Mouse (Mus musculus): Measurements from ENCODE around the gene Il18. TPM values are rescaled to one million over a fixed set of nuclear protein-coding genes. Genes with fewer than 3 reads are reported as not detected.
"Not testable (repeated sequence)": the region's sequence is repeated elsewhere in the genome, so short reads cannot be mapped to it uniquely, and the experiment has no call there.

Il18 gene
- total RNA-seq, 2 experiments from 2014 or later: 0.84 to 1.8 TPM

GRCm38 (mm10) chr9:50602055-50602845 lies 47.6 kb downstream of the Il18 start:
- no peak for DNase-seq
- intact Hi-C loops (cut with DNase I): loop anchor here (2.0 to 5.0 kb wide), 3 partner anchors 15 to 140 kb away; partner anchors contain the start of genes Dlat, Nkapd1 and Pih1d2

GRCm38 (mm10) chr9:50603189-50603997 lies 48.8 kb downstream of the Il18 start, which contains the start of the genes Sdhd and Timm8b:
Gene Sdhd, minus strand, starts transcription at chr9:50603812.
Gene Timm8b, plus strand, starts transcription at chr9:50603910.
- intact Hi-C loops (cut with DNase I): loop anchor here (2.0 to 5.0 kb wide), 3 partner anchors 13 to 141 kb away; partner anchors contain the start of genes Dlat, Nkapd1 and Pih1d2
- peak; percentile 91 to 92 for DNase-seq

- intact Hi-C loops (cut with DNase I): loop anchor here (2.0 to 5.0 kb wide), 3 partner anchors 13 to 142 kb away; partner anchors contain the start of genes Dlat, Nkapd1 and Pih1d2
- no peak for DNase-seq
Measured at GRCm38 (mm10) chr9:50603998-50604324, 49.3 kb downstream of the Il18 start.

GRCm38 (mm10) chr9:50604338-50604737 lies 49.7 kb downstream of the Il18 start:
- intact Hi-C loops (cut with DNase I): loop anchor here (5.0 kb wide), 2 partner anchors 53 to 142 kb away; partner anchors contain the start of gene Dlat
- DNase-seq: no peak

- no peak for DNase-seq
- intact Hi-C loops (cut with DNase I): no loop called here
Measured at GRCm38 (mm10) chr9:50612115-50612514, 57.5 kb downstream of the Il18 start.

- intact Hi-C loops (cut with DNase I): loop anchor here (2.0 to 5.0 kb wide), 4 partner anchors 13 to 461 kb away; partner anchors contain the start of genes Dlat, Fdxacb1, Layn and Sdhd
- DNase-seq: no peak
Measured at GRCm38 (mm10) chr9:50616161-50616560, 61.5 kb downstream of the Il18 start.

GRCm38 (mm10) chr9:50616766-50617603 lies 62.4 kb downstream of the Il18 start, which contains the start of the genes Pih1d2 and Nkapd1:
Gene Pih1d2, plus strand, starts transcription at chr9:50617321.
Gene Nkapd1, minus strand, starts transcription at chr9:50617464.
- intact Hi-C loops (cut with DNase I): loop anchor here (2.0 to 5.0 kb wide), 4 partner anchors 14 to 460 kb away; partner anchors contain the start of genes Dlat, Fdxacb1, Layn and Sdhd
- peak; percentile 89 to 91 for DNase-seq

GRCm38 (mm10) chr9:50617794-50618330 lies 63.2 kb downstream of the Il18 start:
- intact Hi-C loops (cut with DNase I): loop anchor here (2.0 to 5.0 kb wide), 4 partner anchors 15 to 459 kb away; partner anchors contain the start of genes Dlat, Fdxacb1, Layn and Sdhd
- DNase-seq: no peak

GRCm38 (mm10) chr9:50630903-50631302 lies 76.3 kb downstream of the Il18 start:
- DNase-seq; intact Hi-C loops (cut with DNase I): not testable (repeated sequence)

Other genes starting within 250 kb of the Il18 start
- 100 to 1,000 TPM; 420 to 495 TPM for gene Rpl10-ps3, start 209.9 kb upstream of the Il18 start, total RNA-seq (2021)
- gene Plet1, start 60.3 kb upstream of the Il18 start, total RNA-seq (2021): 1 to 10 TPM in 1 of 2 experiments, under 1 TPM in 1; 0.95 to 1.7 TPM
- gene Pts, start 26.1 kb upstream of the Il18 start, total RNA-seq (2021): 10 to 100 TPM; 26.0 to 31.2 TPM
- gene Bco2, start 354 bp downstream of the Il18 start, total RNA-seq (2021): under 1 TPM; 0.42 to 0.49 TPM
- gene Tex12, start 6.5 kb downstream of the Il18 start, total RNA-seq (2021): not detected
- 100 to 1,000 TPM; 693 to 712 TPM for gene Sdhd, start 49.0 kb downstream of the Il18 start, total RNA-seq (2021)
- gene Timm8b, start 49.1 kb downstream of the Il18 start, total RNA-seq (2021): 100 to 1,000 TPM; 271 to 284 TPM
- gene Pih1d2, start 62.5 kb downstream of the Il18 start, total RNA-seq (2021): under 1 TPM in 1 of 2 experiments, not detected in 1; 0.65 TPM
- 10 to 100 TPM; 13.0 to 16.5 TPM for gene Nkapd1, start 62.6 kb downstream of the Il18 start, total RNA-seq (2021)
- gene Dlat, start 105.0 kb downstream of the Il18 start, total RNA-seq (2021): 100 to 1,000 TPM; 399 to 460 TPM
- 1 to 10 TPM; 4.2 to 7.4 TPM for gene Dixdc1, start 184.7 kb downstream of the Il18 start, total RNA-seq (2021)
- gene 2310030G06Rik, start 191.7 kb downstream of the Il18 start, total RNA-seq (2021): 1 to 10 TPM; 2.5 to 5.5 TPM
- 1,000 to 10,000 TPM; 2,657 to 2,874 TPM for gene Cryab, start 196.5 kb downstream of the Il18 start, total RNA-seq (2021)
- gene Hspb2, start 197.5 kb downstream of the Il18 start, total RNA-seq (2021): 100 to 1,000 TPM; 132 to 137 TPM
- 1 to 10 TPM; 6.0 to 6.6 TPM for gene Fdxacb1, start 213.4 kb downstream of the Il18 start, total RNA-seq (2021)
- 1 to 10 TPM; 8.9 to 10.0 TPM for gene Alg9, start 220.2 kb downstream of the Il18 start, total RNA-seq (2021)
- gene 1110032A03Rik, start 220.7 kb downstream of the Il18 start, total RNA-seq (2021): 10 to 100 TPM in 1 of 2 experiments, 1 to 10 TPM in 1; 8.8 to 11.9 TPM